Mouse (Mus musculus): ENCODE results near the gene D17Wsu92e.
"Not testable (repeated sequence)": the region's sequence is repeated elsewhere in the genome, so short reads cannot be mapped to it uniquely, and the experiment has no call there.

Gene D17Wsu92e

GRCm38 (mm10) chr17:27820568-27821406 is at the start of gene D17Wsu92e:
Gene D17Wsu92e (minus strand): TSS chr17:27820648.
- DNase-seq: peak; percentile 99

- no peak for DNase-seq
Measured at GRCm38 (mm10) chr17:27866737-27867136, 46.3 kb upstream of the D17Wsu92e start.

- no peak for DNase-seq
Measured at GRCm38 (mm10) chr17:27865461-27865860, 45.0 kb upstream of the D17Wsu92e start.

- no peak for DNase-seq
Measured at GRCm38 (mm10) chr17:27859131-27859530, 38.7 kb upstream of the D17Wsu92e start.

- DNase-seq: no peak
Measured at GRCm38 (mm10) chr17:27857649-27858475, 37.4 kb upstream of the D17Wsu92e start.

GRCm38 (mm10) chr17:27856798-27857648 is 36.6 kb upstream of the D17Wsu92e start:
- DNase-seq: peak; percentile 77

GRCm38 (mm10) chr17:27856265-27856797 is 35.9 kb upstream of the D17Wsu92e start, which contains the start of gene Uhrf1bp1:
Gene Uhrf1bp1 (plus strand): TSS chr17:27856441.
- peak; percentile 93 for DNase-seq

GRCm38 (mm10) chr17:27851076-27851475 is 30.6 kb upstream of the D17Wsu92e start:
- no peak for DNase-seq

- no peak for DNase-seq
Measured at GRCm38 (mm10) chr17:27848351-27848750, 27.9 kb upstream of the D17Wsu92e start.

- peak; percentile 97 for DNase-seq
Measured at GRCm38 (mm10) chr17:27839469-27840252, 19.2 kb upstream of the D17Wsu92e start.

GRCm38 (mm10) chr17:27837850-27838249 is 17.4 kb upstream of the D17Wsu92e start, which contains the start of gene Snrpc:
Gene Snrpc (plus strand): TSS chr17:27838150.
- not testable (repeated sequence) for DNase-seq

GRCm38 (mm10) chr17:27830411-27830810 is 10.0 kb upstream of the D17Wsu92e start:
- DNase-seq: peak; percentile 10

- peak; percentile 52 for DNase-seq
Measured at GRCm38 (mm10) chr17:27827511-27827910, 7.1 kb upstream of the D17Wsu92e start.

GRCm38 (mm10) chr17:27826908-27827383 is 6.5 kb upstream of the D17Wsu92e start:
- peak; percentile 71 for DNase-seq

GRCm38 (mm10) chr17:27825984-27826905 is 5.8 kb upstream of the D17Wsu92e start:
- peak; percentile 90 for DNase-seq

- DNase-seq: no peak
Measured at GRCm38 (mm10) chr17:27825539-27825938, 5.1 kb upstream of the D17Wsu92e start.

- DNase-seq: no peak
Measured at GRCm38 (mm10) chr17:27824941-27825340, 4.5 kb upstream of the D17Wsu92e start.

GRCm38 (mm10) chr17:27823142-27823905 is 2.9 kb upstream of the D17Wsu92e start:
- DNase-seq: no peak
